Mouse (Mus musculus) liver, embryonic 11.5 days (tissue): ENCODE data around the gene Melk. TPM values are rescaled to one million over a fixed set of nuclear protein-coding genes. Genes with fewer than 3 reads are reported as not detected.

Experiments
- ATAC-seq: fragments of 200-750 bp; cut with Nextera tagmentation; replicated peaks from 2 replicates; pipeline ENCODE4 v1.8.0; 2017; ENCODE audit warnings: moderate number of reproducible peaks, mild to moderate bottlenecking, moderate TSS enrichment, moderate library complexity; ENCODE audit not compliant: low FRiP score
- DNase-seq: peaks from one replicate; pipeline ENCODE4 v3.0.0-alpha.2; 2017; ENCODE audit warnings: low spot score
- H3K27ac ChIP-seq: fragments of 300-500 bp; sonication (generic); 2 replicates; pipeline ENCODE4 v1.5.1; 2014; ENCODE audit warnings: mild to moderate bottlenecking, low read depth, low read length, control low read depth
- H3K27me3 ChIP-seq: fragments of 300-500 bp; sonication (generic); replicated peaks from 2 replicates; pipeline ENCODE4 v1.6.1; 2014; ENCODE audit warnings: low read length, mixed read lengths; ENCODE audit not compliant: control insufficient read depth, insufficient read depth
- H3K36me3 ChIP-seq: fragments of 300-500 bp; sonication (generic); 2 replicates; pipeline ENCODE4 v1.6.1; 2014; ENCODE audit warnings: mild to moderate bottlenecking, low read length, moderate library complexity, mixed read lengths; ENCODE audit not compliant: control insufficient read depth, insufficient read depth
- H3K4me1 ChIP-seq: fragments of 300-500 bp; sonication (generic); replicated peaks from 2 replicates; pipeline ENCODE4 v1.6.1; 2014; ENCODE audit warnings: low read length, mixed read lengths; ENCODE audit not compliant: control insufficient read depth, insufficient read depth
- H3K4me2 ChIP-seq: fragments of 300-500 bp; sonication (generic); 2 replicates; pipeline ENCODE4 v1.6.1; 2014; ENCODE audit warnings: mild to moderate bottlenecking, control low read depth, moderate library complexity
- H3K4me3 ChIP-seq: fragments of 300-500 bp; sonication (generic); 2 replicates; pipeline ENCODE4 v1.5.1; 2014; ENCODE audit warnings: low read depth, low read length, control low read depth
- H3K9ac ChIP-seq: fragments of 300-500 bp; sonication (generic); 2 replicates; pipeline ENCODE4 v1.6.1; 2014; ENCODE audit warnings: low read depth, low read length, control low read depth
- H3K9me3 ChIP-seq: fragments of 300-500 bp; sonication (generic); 2 replicates; pipeline ENCODE4 v1.6.1; 2016; ENCODE audit warnings: low read length, inconsistent platforms, mixed read lengths; ENCODE audit not compliant: control insufficient read depth
- WGBS: fragments of 180-500 bp; shearing (Covaris S2); extraction: QIAGEN DNeasy Blood & Tissue Kit; methylation state at CpG from one replicate; pipeline ENCODE4 v1.1.7; 2014; 5-methylcytosine and 5-hydroxymethylcytosine counted together
- polyA plus RNA-seq: library from polyadenylated mRNA; unstranded; fragments of >200 nt; fragmentation: Nextera tagmentation; extraction: Ambion mirVana; gene quantifications from 2 replicates; pipeline ENCODE4 v1.2.1, GENCODE M21; 2014

The Melk gene
- polyA plus RNA-seq, 1 experiment from 2014 or later, result 36.0 TPM

GRCm38 (mm10) chr4:44316270-44316809 lies 15.7 kb downstream of the Melk start:
- no peaks in the 10 kb centered on the region for H3K9me3 ChIP-seq
- DNase-seq (no peak), ATAC-seq (no peak)
- 73% methylated on average over 12 of the region's 12 CpGs for WGBS
- no peak overlapping the region for H3K9ac ChIP-seq
- no peaks in the 10 kb centered on the region for H3K27me3 ChIP-seq
- no peak overlapping the region for H3K4me2 ChIP-seq
- no peak overlapping the region for H3K4me3 ChIP-seq
- no peaks in the 10 kb centered on the region for H3K4me1 ChIP-seq
- H3K36me3 ChIP-seq, result peaks cover 11% of the 10 kb centered on the region; the same call in 1 of the 2 replicates
- no peak overlapping the region for H3K27ac ChIP-seq

- peaks cover 6% of the 10 kb centered on the region; the same call in 1 of the 2 replicates for H3K36me3 ChIP-seq
- no peak overlapping the region for H3K4me2 ChIP-seq
- H3K9ac ChIP-seq, result no peak overlapping the region
- no peaks in the 10 kb centered on the region for H3K9me3 ChIP-seq
- H3K4me3 ChIP-seq, result no peak overlapping the region
- WGBS, result 89% methylated on average over 6 of the region's 6 CpGs
- no peaks in the 10 kb centered on the region for H3K4me1 ChIP-seq
- no peaks in the 10 kb centered on the region for H3K27me3 ChIP-seq
- DNase-seq (no peak), ATAC-seq (no peak)
- no peak overlapping the region for H3K27ac ChIP-seq
These were observed 19.8 kb downstream of the Melk start for GRCm38 (mm10) chr4:44320448-44320847.

- ATAC-seq (no peak), DNase-seq (no peak)
- Histone ChIP-seq H3K4me2 (no peak overlapping the region), H3K9me3 (no peaks in the 10 kb centered on the region), H3K36me3 (peaks cover 6% of the 10 kb centered on the region; the same call in 1 of the 2 replicates), H3K27ac (no peak overlapping the region), H3K4me3 (no peak overlapping the region), H3K4me1 (no peaks in the 10 kb centered on the region), H3K27me3 (no peaks in the 10 kb centered on the region), H3K9ac (no peak overlapping the region)
- 91% methylated on average over 7 of the region's 7 CpGs for WGBS
These were observed 21.4 kb downstream of the Melk start for GRCm38 (mm10) chr4:44322124-44322523.

DNA sequence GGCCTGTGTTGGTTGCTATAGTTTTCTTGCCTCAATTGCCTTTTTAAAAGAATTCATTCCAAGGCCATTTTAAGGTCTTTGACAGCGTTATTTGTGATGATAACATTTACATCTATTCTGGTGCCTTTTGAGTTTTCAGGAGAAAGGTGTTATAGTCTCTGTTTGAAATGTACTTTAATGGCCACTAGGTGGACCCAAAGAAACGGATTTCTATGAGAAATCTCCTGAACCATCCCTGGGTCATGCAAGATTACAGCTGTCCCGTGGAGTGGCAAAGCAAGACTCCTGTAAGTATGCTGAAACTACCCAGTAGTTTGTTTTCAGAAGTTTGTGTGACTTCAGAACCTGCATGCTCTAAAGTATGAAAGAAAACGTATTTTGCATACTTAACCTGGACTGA lies 24.8 kb downstream of the Melk start:
- 54% methylated on average over 4 of the region's 4 CpGs for WGBS
- no peaks in the 10 kb centered on the region for H3K9me3 ChIP-seq

GRCm38 (mm10) chr4:44326721-44327120 lies 26.0 kb downstream of the Melk start:
- Histone ChIP-seq H3K9ac (no peak overlapping the region), H3K9me3 (no peaks in the 10 kb centered on the region), H3K36me3 (no peaks in the 10 kb centered on the region; the same call in 1 of the 2 replicates), H3K27ac (no peak overlapping the region), H3K4me3 (no peak overlapping the region), H3K27me3 (no peaks in the 10 kb centered on the region), H3K4me2 (no peak overlapping the region), H3K4me1 (no peaks in the 10 kb centered on the region)
- ATAC-seq (no peak), DNase-seq (no peak)
- 92% methylated on average over 3 of the region's 3 CpGs for WGBS

More for the DNA sequence above, 24.8 kb downstream of the Melk start:
- Histone ChIP-seq H3K27ac (no peak overlapping the region), H3K4me1 (no peaks in the 10 kb centered on the region), H3K4me2 (no peak overlapping the region), H3K27me3 (no peaks in the 10 kb centered on the region), H3K36me3 (peaks cover 4% of the 10 kb centered on the region; the same call in 1 of the 2 replicates), H3K4me3 (no peak overlapping the region), H3K9ac (no peak overlapping the region)
- ATAC-seq, result no peak
- no peak for DNase-seq

DNA sequence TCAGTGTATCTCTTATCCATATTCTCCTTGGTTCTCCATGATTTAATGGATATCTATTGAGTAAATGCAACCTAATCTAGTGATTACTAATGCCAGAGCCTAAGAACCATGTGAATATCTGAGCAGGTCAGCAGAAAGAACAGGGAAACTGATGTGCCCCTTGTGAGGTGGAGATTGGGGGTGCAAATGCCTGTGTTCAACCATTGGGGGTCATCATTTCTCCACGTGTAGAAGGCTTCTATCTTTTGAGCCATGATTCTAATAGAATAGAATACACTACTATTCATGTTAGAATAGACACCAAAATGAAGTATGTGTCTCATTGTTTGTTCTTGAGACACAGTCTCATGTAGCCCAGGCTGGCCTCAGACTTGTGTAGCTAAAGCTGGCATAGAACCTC lies 27.3 kb downstream of the Melk start:
- no peak overlapping the region for H3K4me2 ChIP-seq
- H3K4me1 ChIP-seq, result no peaks in the 10 kb centered on the region
- no peaks in the 10 kb centered on the region for H3K9me3 ChIP-seq
- H3K27me3 ChIP-seq, result no peaks in the 10 kb centered on the region
- ATAC-seq (no peak), DNase-seq (no peak)
- H3K27ac ChIP-seq, result no peak overlapping the region
- no peak overlapping the region for H3K4me3 ChIP-seq
- WGBS, result 63% methylated on average over 1 of the region's 1 CpGs
- no peak overlapping the region for H3K9ac ChIP-seq
- no peaks in the 10 kb centered on the region; the same call in 1 of the 2 replicates for H3K36me3 ChIP-seq

- Histone ChIP-seq H3K27me3 (no peaks in the 10 kb centered on the region), H3K9ac (no peak overlapping the region), H3K4me2 (no peak overlapping the region), H3K36me3 (0 out of 2 replicates have a peak, but pooled peaks cover 3% of the 10 kb centered on the region), H3K4me1 (no peaks in the 10 kb centered on the region), H3K4me3 (no peak overlapping the region), H3K9me3 (no peaks in the 10 kb centered on the region), H3K27ac (no peak overlapping the region)
- no peak for DNase-seq
- 93% methylated on average over 8 of the region's 8 CpGs for WGBS
- ATAC-seq, result no peak
These were observed 34.3 kb downstream of the Melk start for GRCm38 (mm10) chr4:44335006-44335405.

DNA sequence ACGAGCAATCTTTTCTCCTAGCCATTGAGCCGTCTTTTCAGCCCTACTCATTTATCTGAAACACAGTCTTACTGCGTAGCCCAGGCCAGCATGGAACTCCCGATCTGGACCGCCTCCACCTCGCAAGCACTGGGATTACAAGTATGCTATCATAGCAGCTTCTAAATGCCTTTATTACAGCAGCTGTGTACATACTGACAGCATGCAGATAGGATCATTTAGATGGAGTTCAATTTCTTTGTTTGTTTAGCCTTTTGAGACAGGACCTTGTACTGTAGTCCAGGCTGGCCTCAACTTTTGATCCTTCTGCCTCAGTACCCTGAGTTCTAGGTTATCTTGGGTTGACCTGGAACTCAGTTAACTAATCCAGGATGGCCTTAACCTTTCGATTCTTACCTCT lies 61.0 kb downstream of the Melk start:
- H3K4me1 ChIP-seq, result no peaks in the 10 kb centered on the region
- no peak for ATAC-seq

DNA sequence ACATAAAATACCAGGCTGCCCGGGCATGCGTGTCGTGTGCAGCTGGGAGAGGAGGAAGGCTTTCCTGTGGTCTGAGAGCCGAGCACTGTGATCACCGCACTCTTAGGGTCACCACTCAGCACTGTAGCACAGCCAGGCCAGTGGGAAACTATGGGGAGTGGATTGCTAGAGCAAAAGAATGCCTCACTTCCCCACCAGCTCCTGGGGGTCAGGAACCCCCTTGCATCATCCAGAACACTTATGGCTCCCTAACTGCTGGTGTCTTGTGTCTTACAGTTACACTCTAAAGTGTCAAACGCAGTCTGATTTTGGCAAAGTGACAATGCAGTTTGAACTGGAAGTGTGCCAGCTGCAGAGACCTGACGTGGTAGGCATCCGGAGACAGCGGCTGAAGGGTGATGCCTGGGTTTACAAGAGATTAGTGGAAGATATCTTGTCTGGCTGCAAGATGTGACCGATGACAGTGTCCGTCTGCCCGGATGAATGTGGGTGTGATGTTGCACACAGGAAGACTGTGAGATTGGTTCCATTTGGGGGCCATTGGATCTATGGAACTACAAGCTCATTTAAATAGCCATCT lies 62.8 kb downstream of the Melk start:
- WGBS, result 90% methylated on average over 12 of the region's 12 CpGs
- Histone ChIP-seq H3K27ac (no peak overlapping the region), H3K9me3 (no peaks in the 10 kb centered on the region), H3K9ac (no peak overlapping the region), H3K36me3 (no peaks in the 10 kb centered on the region), H3K4me1 (no peaks in the 10 kb centered on the region), H3K27me3 (no peaks in the 10 kb centered on the region), H3K4me2 (no peak overlapping the region), H3K4me3 (no peak overlapping the region)
- DNase-seq, result no peak
- no peak for ATAC-seq

More for the DNA sequence above, 61.0 kb downstream of the Melk start:
- Histone ChIP-seq H3K36me3 (no peaks in the 10 kb centered on the region), H3K4me2 (no peak overlapping the region), H3K9ac (no peak overlapping the region), H3K9me3 (no peaks in the 10 kb centered on the region), H3K27ac (no peak overlapping the region), H3K4me3 (no peak overlapping the region), H3K27me3 (no peaks in the 10 kb centered on the region)
- DNase-seq, result no peak
- 95% methylated on average over 7 of the region's 7 CpGs for WGBS
